Mouse (Mus musculus) ES-Bruce4 (cell line): ENCODE results near the gene Hoxb3.

ENCODE experiments used
- CTCF ChIP-seq: IDR thresholded peaks from one replicate; pipeline ENCODE4 v1.8.1; 2011; ENCODE audit warnings: low read depth, low read length
- EP300 ChIP-seq: IDR thresholded peaks from 2 replicates; pipeline ENCODE4 v1.6.1; 2011; ENCODE audit warnings: low read depth, low read length; ENCODE audit not compliant: insufficient read depth
- POLR2A ChIP-seq: IDR thresholded peaks from one replicate; pipeline ENCODE4 v1.8.1; 2011; ENCODE audit warnings: low read length; ENCODE audit not compliant: insufficient read depth

GRCm38 (mm10) chr11:96300354-96301063 lies 22.6 kb upstream of the Hoxb3 start:
- no peak for TF ChIP-seq POLR2A
- TF ChIP-seq CTCF: no peak
- no peak for TF ChIP-seq EP300
